Comparison of ENCODE assay signal across 29 mouse cellular contexts in the genomic region with DNA sequence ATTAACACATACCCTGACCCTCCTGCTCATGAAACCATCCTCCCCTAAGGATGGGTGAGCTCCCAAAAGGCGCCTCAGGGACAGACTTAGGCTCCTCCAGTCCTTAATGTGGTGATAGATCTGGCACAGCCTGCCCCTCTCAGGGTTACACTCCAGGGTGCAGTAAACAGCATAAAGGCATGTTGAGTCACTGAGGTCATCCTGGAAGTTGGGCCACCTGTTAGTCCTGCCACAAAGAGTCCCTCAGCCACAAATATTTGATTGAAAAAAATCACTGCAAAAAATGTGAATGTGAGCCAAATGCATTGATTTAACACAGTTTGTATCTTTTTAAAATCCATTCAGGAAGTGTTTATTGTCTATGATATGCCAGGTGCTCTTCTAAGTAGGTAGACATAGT. TPM values are rescaled to one million over a fixed set of nuclear protein-coding genes. Genes with fewer than 3 reads are reported as not detected.
"Had no signal": no experiment of that assay in that cellular context is flagged by ENCODE, and none has a peak within 500 bp of the region (broad histone marks: within the 10 kb centered on the region; RNA-seq: fewer than 3 reads in every experiment).

No protein-coding gene starts in this region.

- ATAC-seq: forebrain, embryonic 13.5 days; forebrain, embryonic 14.5 days; forebrain, embryonic 16.5 days; forebrain, postnatal 0 days had no signal

- H3K27ac ChIP-seq: embryonic facial prominence, embryonic 10.5 days; embryonic facial prominence, embryonic 12.5 days; embryonic facial prominence, embryonic 13.5 days; embryonic facial prominence, embryonic 15.5 days; forebrain, embryonic 10.5 days; forebrain, embryonic 12.5 days; forebrain, embryonic 13.5 days; gastrocnemius, adult 2 months; heart, adult 2 months; heart, embryonic 10.5 days had no signal

- H3K9ac ChIP-seq: embryonic facial prominence, embryonic 12.5 days; embryonic facial prominence, embryonic 13.5 days; embryonic facial prominence, embryonic 15.5 days; forebrain, embryonic 12.5 days; forebrain, embryonic 13.5 days; forebrain, postnatal 0 days had no signal

- DNase-seq: cerebellum, adult 9-11 months; cerebellum, postnatal 10 days; cerebellum, postnatal 14 days; cerebellum, postnatal 25 days; cerebellum, postnatal 36 days; embryo, embryonic 11 days; forebrain, postnatal 0 days; gastrocnemius, adult 2 months; gastrocnemius, postnatal 10 days; gastrocnemius, postnatal 14 days; gastrocnemius, postnatal 25 days; gastrocnemius, postnatal 36 days; heart, adult 11 months; heart, adult 18-20 months; heart, adult 2 months had no signal

- H3K4me2 ChIP-seq: embryonic facial prominence, embryonic 12.5 days; embryonic facial prominence, embryonic 13.5 days; embryonic facial prominence, embryonic 15.5 days; forebrain, embryonic 12.5 days; forebrain, embryonic 13.5 days had no signal

- H3K9me3 ChIP-seq: embryonic facial prominence, embryonic 10.5 days; embryonic facial prominence, embryonic 12.5 days; embryonic facial prominence, embryonic 13.5 days; embryonic facial prominence, embryonic 15.5 days; forebrain, embryonic 10.5 days; forebrain, embryonic 12.5 days; forebrain, embryonic 13.5 days; heart, embryonic 10.5 days had no signal

- H3K27me3 ChIP-seq: embryonic facial prominence, embryonic 12.5 days; embryonic facial prominence, embryonic 13.5 days; embryonic facial prominence, embryonic 15.5 days; forebrain, embryonic 12.5 days; forebrain, embryonic 13.5 days had no signal

- H3K4me1 ChIP-seq: embryonic facial prominence, embryonic 10.5 days; embryonic facial prominence, embryonic 12.5 days; embryonic facial prominence, embryonic 13.5 days; embryonic facial prominence, embryonic 15.5 days; forebrain, embryonic 12.5 days; heart, embryonic 10.5 days had no signal

- H3K36me3 ChIP-seq: embryonic facial prominence, embryonic 10.5 days; embryonic facial prominence, embryonic 12.5 days; embryonic facial prominence, embryonic 13.5 days; embryonic facial prominence, embryonic 15.5 days; forebrain, embryonic 10.5 days; forebrain, embryonic 12.5 days; heart, embryonic 10.5 days had no signal

- H3K4me3 ChIP-seq: embryonic facial prominence, embryonic 10.5 days; embryonic facial prominence, embryonic 12.5 days; embryonic facial prominence, embryonic 13.5 days; embryonic facial prominence, embryonic 15.5 days; erythroblast, embryonic 14.5 days; forebrain, embryonic 10.5 days; forebrain, embryonic 12.5 days; forebrain, embryonic 13.5 days; gastrocnemius, adult 2 months; heart, adult 2 months; heart, embryonic 10.5 days had no signal

RNA-seq across cellular contexts. Expression of a gene that starts 45.9 kb away (rescaled TPM):
- total RNA-seq: common myeloid progenitor, adult 5-6 weeks; gastrocnemius, adult 18-20 months; gastrocnemius, adult 2 months; gastrocnemius, adult 8-10 months; gastrocnemius, postnatal 36 days had no signal
- polyA plus RNA-seq: erythroblast, embryonic 14.5 days had no signal
